Mouse (Mus musculus) forelimb bud, embryonic 11.5 days (tissue): ENCODE data around the gene Wasl.

Source experiments
- DNase-seq: peaks from one replicate; pipeline ENCODE4 v3.0.0-alpha.2; 2012; ENCODE audit warnings: low read depth, low spot score

The Wasl gene

GRCm38 (mm10) chr6:24645346-24646053, 19.3 kb downstream of the Wasl start:
- no peak for DNase-seq

GRCm38 (mm10) chr6:24642960-24643359, 21.8 kb downstream of the Wasl start:
- no peak for DNase-seq

- no peak for DNase-seq
Measured at GRCm38 (mm10) chr6:24642161-24642560, 22.6 kb downstream of the Wasl start.

GRCm38 (mm10) chr6:24641286-24641685, 23.5 kb downstream of the Wasl start:
- DNase-seq: no peak

GRCm38 (mm10) chr6:24635814-24636213, 29.0 kb downstream of the Wasl start:
- no peak for DNase-seq

GRCm38 (mm10) chr6:24634065-24634464, 30.7 kb downstream of the Wasl start:
- no peak for DNase-seq

GRCm38 (mm10) chr6:24632061-24632460, 32.7 kb downstream of the Wasl start:
- DNase-seq: no peak

GRCm38 (mm10) chr6:24628499-24628898, 36.3 kb downstream of the Wasl start:
- no peak for DNase-seq

- peak; percentile 73 for DNase-seq
Measured at GRCm38 (mm10) chr6:24627586-24628030, 37.2 kb downstream of the Wasl start.

- no peak for DNase-seq
Measured at GRCm38 (mm10) chr6:24622098-24622497, 42.7 kb downstream of the Wasl start.

GRCm38 (mm10) chr6:24620936-24621335, 43.9 kb downstream of the Wasl start:
- DNase-seq: no peak

GRCm38 (mm10) chr6:24619285-24620045, 45.3 kb downstream of the Wasl start:
- no peak for DNase-seq

- no peak for DNase-seq
Measured at GRCm38 (mm10) chr6:24616746-24617145, 48.1 kb downstream of the Wasl start.

GRCm38 (mm10) chr6:24613918-24614317, 50.9 kb downstream of the Wasl start:
- DNase-seq: no peak

GRCm38 (mm10) chr6:24613346-24613745, 51.5 kb downstream of the Wasl start:
- DNase-seq: no peak

- no peak for DNase-seq
Measured at GRCm38 (mm10) chr6:24612074-24612755, 52.6 kb downstream of the Wasl start.

- DNase-seq: no peak
Measured at GRCm38 (mm10) chr6:24610358-24610757, 54.5 kb downstream of the Wasl start.

- no peak for DNase-seq
Measured at GRCm38 (mm10) chr6:24609531-24609930, 55.3 kb downstream of the Wasl start.

GRCm38 (mm10) chr6:24608682-24609081, 56.1 kb downstream of the Wasl start:
- DNase-seq: no peak

GRCm38 (mm10) chr6:24608129-24608528, 56.7 kb downstream of the Wasl start:
- no peak for DNase-seq

- no peak for DNase-seq
Measured at GRCm38 (mm10) chr6:24607531-24607930, 57.3 kb downstream of the Wasl start.

GRCm38 (mm10) chr6:24606512-24606911, 58.3 kb downstream of the Wasl start:
- no peak for DNase-seq
